Mouse (Mus musculus) forebrain, embryonic 11.5 days (tissue): ENCODE data around the gene Mast4. TPM values are rescaled to one million over a fixed set of nuclear protein-coding genes. Genes with fewer than 3 reads are reported as not detected.

Experiments
- ATAC-seq: fragments of 200-750 bp; cut with Nextera tagmentation; replicated peaks from 2 replicates; pipeline ENCODE4 v1.8.0; 2017; ENCODE audit warnings: moderate TSS enrichment; ENCODE audit not compliant: low FRiP score
- DNase-seq: peaks from one replicate; pipeline ENCODE4 v3.0.0-alpha.2; 2017; ENCODE audit warnings: low spot score
- H3K27ac ChIP-seq: fragments of 300-500 bp; sonication (generic); 2 replicates; pipeline ENCODE4 v1.5.1; 2014; ENCODE audit warnings: low read depth, low read length
- H3K27me3 ChIP-seq: fragments of 300-500 bp; sonication (generic); 2 replicates; pipeline ENCODE4 v1.6.1; 2014; ENCODE audit warnings: mild to moderate bottlenecking, low read length, mixed read lengths; ENCODE audit not compliant: control insufficient read depth, insufficient read depth
- H3K36me3 ChIP-seq: fragments of 300-500 bp; sonication (generic); 2 replicates; pipeline ENCODE4 v1.6.1; 2014; ENCODE audit warnings: mild to moderate bottlenecking, low read length, moderate library complexity, mixed read lengths; ENCODE audit not compliant: control insufficient read depth, insufficient read depth
- H3K4me1 ChIP-seq: fragments of 300-500 bp; sonication (generic); replicated peaks from 2 replicates; pipeline ENCODE4 v1.6.1; 2014; ENCODE audit warnings: low read length, mixed read lengths; ENCODE audit not compliant: control insufficient read depth, insufficient read depth
- H3K4me2 ChIP-seq: fragments of 300-500 bp; sonication (generic); 2 replicates; pipeline ENCODE4 v1.6.1; 2014; ENCODE audit warnings: low read depth, mild to moderate bottlenecking, low read length, moderate library complexity, mixed read lengths; ENCODE audit not compliant: severe bottlenecking
- H3K4me3 ChIP-seq: fragments of 300-500 bp; sonication (generic); 2 replicates; pipeline ENCODE4 v1.5.1; 2014; ENCODE audit warnings: low read depth, low read length
- H3K9ac ChIP-seq: fragments of 300-500 bp; sonication (generic); 2 replicates; pipeline ENCODE4 v1.6.1; 2014; ENCODE audit warnings: low read length
- H3K9me3 ChIP-seq: fragments of 300-500 bp; sonication (generic); 2 replicates; pipeline ENCODE4 v1.6.1; 2016; ENCODE audit warnings: low read length, mixed read lengths; ENCODE audit not compliant: control insufficient read depth
- WGBS: fragments of 180-500 bp; shearing (Covaris S2); extraction: QIAGEN DNeasy Blood & Tissue Kit; methylation state at CpG from one replicate; pipeline ENCODE4 v1.1.7; 2014; 5-methylcytosine and 5-hydroxymethylcytosine counted together
- polyA plus RNA-seq: library from polyadenylated mRNA; unstranded; fragments of >200 nt; fragmentation: Nextera tagmentation; extraction: Ambion mirVana; gene quantifications from 2 replicates; pipeline ENCODE4 v1.2.1, GENCODE M21; 2014

Mast4 gene
- polyA plus RNA-seq, 1 experiment from 2014 or later: 23.5 TPM

GRCm38 (mm10) chr13:102957508-102958272 is 376.6 kb downstream of the Mast4 start:
- H3K36me3 ChIP-seq: no peaks in the 10 kb centered on the region
- H3K9me3 ChIP-seq: no peaks in the 10 kb centered on the region
- ATAC-seq: peak; percentile 76
- WGBS: 6% methylated on average over 15 of the region's 15 CpGs
- DNase-seq: peak; percentile 53
- H3K9ac ChIP-seq: no peak overlapping the region
- no peaks in the 10 kb centered on the region for H3K27me3 ChIP-seq
- peak overlapping the region; percentile 11; the same call in 1 of the 2 replicates for H3K4me3 ChIP-seq
- H3K4me1 ChIP-seq: 0 out of 2 replicates have a peak, but pooled peaks cover 1% of the 10 kb centered on the region
- no peak overlapping the region for H3K27ac ChIP-seq
- H3K4me2 ChIP-seq: peak overlapping the region; percentile 49

GRCm38 (mm10) chr13:102955506-102955905 is 378.8 kb downstream of the Mast4 start:
- DNase-seq (no peak), ATAC-seq (no peak)
- H3K9me3 ChIP-seq: no peaks in the 10 kb centered on the region
- no peak overlapping the region for H3K4me3 ChIP-seq
- H3K4me2 ChIP-seq: no peak overlapping the region
- no peaks in the 10 kb centered on the region for H3K27me3 ChIP-seq
- H3K9ac ChIP-seq: no peak overlapping the region
- H3K27ac ChIP-seq: no peak overlapping the region
- no peaks in the 10 kb centered on the region for H3K36me3 ChIP-seq
- WGBS: 90% methylated on average over 2 of the region's 2 CpGs
- H3K4me1 ChIP-seq: 0 out of 2 replicates have a peak, but pooled peaks cover 1% of the 10 kb centered on the region

- no peaks in the 10 kb centered on the region for H3K9me3 ChIP-seq
- H3K4me1 ChIP-seq: no peaks in the 10 kb centered on the region; the same call in 1 of the 2 replicates
- H3K4me3 ChIP-seq: no peak overlapping the region
- ATAC-seq (peak; percentile 46; the same call in 1 of the 2 replicates), DNase-seq (no peak)
- H3K4me2 ChIP-seq: no peak overlapping the region
- H3K9ac ChIP-seq: no peak overlapping the region
- H3K27me3 ChIP-seq: no peaks in the 10 kb centered on the region
- no peaks in the 10 kb centered on the region for H3K36me3 ChIP-seq
- no peak overlapping the region for H3K27ac ChIP-seq
- WGBS: 30% methylated on average over 7 of the region's 7 CpGs
Measured at GRCm38 (mm10) chr13:102949756-102950155, 384.5 kb downstream of the Mast4 start.

GRCm38 (mm10) chr13:102948966-102949365 is 385.3 kb downstream of the Mast4 start:
- no peaks in the 10 kb centered on the region for H3K36me3 ChIP-seq
- H3K4me2 ChIP-seq: no peak overlapping the region
- H3K27me3 ChIP-seq: no peaks in the 10 kb centered on the region
- no peak overlapping the region for H3K27ac ChIP-seq
- H3K4me3 ChIP-seq: no peak overlapping the region
- ATAC-seq: no peak
- 85% methylated on average over 3 of the region's 3 CpGs for WGBS
- H3K9me3 ChIP-seq: no peaks in the 10 kb centered on the region
- no peak for DNase-seq
- H3K4me1 ChIP-seq: no peaks in the 10 kb centered on the region; the same call in 1 of the 2 replicates
- no peak overlapping the region for H3K9ac ChIP-seq

GRCm38 (mm10) chr13:102947546-102947945 is 386.8 kb downstream of the Mast4 start:
- DNase-seq (no peak), ATAC-seq (no peak)
- no peak overlapping the region for H3K27ac ChIP-seq
- H3K9ac ChIP-seq: no peak overlapping the region
- H3K4me1 ChIP-seq: no peaks in the 10 kb centered on the region; the same call in 1 of the 2 replicates
- no peaks in the 10 kb centered on the region for H3K9me3 ChIP-seq
- H3K4me2 ChIP-seq: no peak overlapping the region
- H3K4me3 ChIP-seq: no peak overlapping the region
- H3K36me3 ChIP-seq: no peaks in the 10 kb centered on the region
- H3K27me3 ChIP-seq: no peaks in the 10 kb centered on the region
- 86% methylated on average over 2 of the region's 2 CpGs for WGBS

- no peak overlapping the region for H3K4me2 ChIP-seq
- no peak for ATAC-seq
- H3K27me3 ChIP-seq: no peaks in the 10 kb centered on the region
- H3K9ac ChIP-seq: no peak overlapping the region
- WGBS: 76% methylated on average over 13 of the region's 13 CpGs
- no peaks in the 10 kb centered on the region for H3K9me3 ChIP-seq
- no peaks in the 10 kb centered on the region for H3K36me3 ChIP-seq
- H3K4me3 ChIP-seq: no peak overlapping the region
- DNase-seq: no peak
- no peak overlapping the region for H3K27ac ChIP-seq
- no peaks in the 10 kb centered on the region; the same call in 1 of the 2 replicates for H3K4me1 ChIP-seq
Measured at GRCm38 (mm10) chr13:102946024-102946821, 388.1 kb downstream of the Mast4 start.

GRCm38 (mm10) chr13:102945450-102945849 is 388.8 kb downstream of the Mast4 start:
- no peaks in the 10 kb centered on the region; the same call in 1 of the 2 replicates for H3K4me1 ChIP-seq

GRCm38 (mm10) chr13:102944516-102944915 is 389.8 kb downstream of the Mast4 start:
- 74% methylated on average over 4 of the region's 4 CpGs for WGBS
- Histone ChIP-seq H3K9me3 (no peaks in the 10 kb centered on the region), H3K27me3 (no peaks in the 10 kb centered on the region), H3K9ac (no peak overlapping the region), H3K27ac (no peak overlapping the region), H3K36me3 (no peaks in the 10 kb centered on the region), H3K4me3 (no peak overlapping the region), H3K4me1 (no peaks in the 10 kb centered on the region; the same call in 1 of the 2 replicates), H3K4me2 (no peak overlapping the region)
- no peak for ATAC-seq
- no peak for DNase-seq

More at GRCm38 (mm10) chr13:102945450-102945849, 388.8 kb downstream of the Mast4 start:
- no peaks in the 10 kb centered on the region for H3K36me3 ChIP-seq
- no peak overlapping the region for H3K4me3 ChIP-seq
- DNase-seq (no peak), ATAC-seq (no peak)
- no peaks in the 10 kb centered on the region for H3K27me3 ChIP-seq
- H3K9ac ChIP-seq: no peak overlapping the region
- no peak overlapping the region for H3K4me2 ChIP-seq
- no peak overlapping the region for H3K27ac ChIP-seq
- 94% methylated on average over 7 of the region's 7 CpGs for WGBS
- H3K9me3 ChIP-seq: no peaks in the 10 kb centered on the region
